Mouse (Mus musculus) olfactory bulb, adult 2 months (tissue): ENCODE measurements around the gene Tmprss11a.

Source experiments
- CTCF ChIP-seq: fragments of 200-500 bp; IDR thresholded peaks from 2 replicates; pipeline ENCODE4 v1.5.1; 2012; ENCODE audit warnings: low read depth, mild to moderate bottlenecking, low read length, moderate library complexity; ENCODE audit not compliant: insufficient read depth
- POLR2A ChIP-seq: fragments of 200-500 bp; IDR thresholded peaks from 2 replicates; pipeline ENCODE4 v1.6.1; 2012; ENCODE audit warnings: mild to moderate bottlenecking, low read depth, low read length, moderate library complexity; ENCODE audit not compliant: insufficient read depth

- TF ChIP-seq CTCF, result no peak
- TF ChIP-seq POLR2A, result no peak
Observed at GRCm38 (mm10) chr5:86419494-86419893, 49.3 kb downstream of the Tmprss11a start.
